In the genomic region with DNA sequence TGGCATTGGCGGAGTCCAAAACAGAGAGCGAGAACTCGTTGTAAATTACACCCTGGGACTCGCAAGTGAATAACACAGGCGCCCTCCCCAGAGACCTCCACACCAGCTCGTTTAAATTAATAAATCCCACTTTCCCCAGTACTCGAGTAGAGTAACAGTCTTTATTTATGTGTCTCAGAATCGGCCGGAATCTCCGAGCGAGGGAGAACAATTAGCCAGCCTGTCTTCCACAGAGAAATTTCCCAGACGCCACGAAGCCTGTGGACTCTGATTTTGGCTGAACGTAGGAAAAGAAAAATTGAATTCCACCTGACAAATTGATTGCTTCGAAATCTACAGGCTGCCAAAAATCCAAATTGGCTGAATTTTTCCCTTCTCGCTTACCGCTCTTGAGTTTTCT, we compare ENCODE assay signal across 12 mouse cellular contexts.
DNase-seq lines count a peak whose midpoint lies in the region; ATAC-seq and TF ChIP-seq lines count a peak whose summit lies in the region.
"Had no signal": no experiment of that assay in that cellular context is flagged by ENCODE, and none has a peak within 500 bp of the region (broad histone marks: within the 10 kb centered on the region; RNA-seq: fewer than 3 reads in every experiment).

No protein-coding gene starts in this region.

- H3K9me3 ChIP-seq in hindbrain, embryonic 15.5 days, result no peaks in the 10 kb centered on the region
- no peaks in the 10 kb centered on the region for H3K9me3 ChIP-seq in hindbrain, embryonic 12.5 days (replicated peaks)
- H3K9me3 ChIP-seq in stomach, embryonic 14.5 days (ENCODE audit: control insufficient read depth, low read depth, low read length), result no peaks in the 10 kb centered on the region
- no peaks in the 10 kb centered on the region for H3K9me3 ChIP-seq in stomach, postnatal 0 days (ENCODE audit: control insufficient read depth, low read length)

- no peak for TF ChIP-seq EP300 in stomach, postnatal 0 days (optimal IDR thresholded peaks at IDR 0.05)

- peak overlapping the region; percentile 38 for H3K4me2 ChIP-seq in hindbrain, embryonic 15.5 days
- H3K4me2 ChIP-seq in hindbrain, embryonic 12.5 days (replicated peaks), result no peak overlapping the region; the same call in 1 of the 2 replicates
- peak overlapping the region; percentile 12; the same call in 1 of the 2 replicates for H3K4me2 ChIP-seq in stomach, embryonic 14.5 days (replicated peaks; ENCODE audit: low read depth, low read length)
- H3K4me2 ChIP-seq in stomach, postnatal 0 days (replicated peaks; ENCODE audit: low read depth), result no peak overlapping the region

- ATAC-seq in hindbrain, embryonic 15.5 days (ENCODE audit: low FRiP score, low read depth), result no peak
- ATAC-seq in hindbrain, embryonic 12.5 days (ENCODE audit: low FRiP score), result no peak
- ATAC-seq in stomach, embryonic 14.5 days (ENCODE audit: insufficient number of reproducible peaks, insufficient read depth, low FRiP score, low read depth), result no peak
- ATAC-seq in stomach, postnatal 0 days (ENCODE audit: low FRiP score, low TSS enrichment), result no peak
- no peak for ATAC-seq in CD4-positive, CD25-positive, alpha-beta regulatory T cell, adult 4 months

- peaks cover 27% of the 10 kb centered on the region for H3K4me1 ChIP-seq in hindbrain, embryonic 15.5 days (replicated peaks)
- peaks cover 21% of the 10 kb centered on the region for H3K4me1 ChIP-seq in hindbrain, embryonic 12.5 days
- peaks cover 14% of the 10 kb centered on the region for H3K4me1 ChIP-seq in stomach, embryonic 14.5 days (ENCODE audit: control insufficient read depth, insufficient read depth, low read length)
- no peaks in the 10 kb centered on the region for H3K4me1 ChIP-seq in stomach, postnatal 0 days (replicated peaks; ENCODE audit: control insufficient read depth, insufficient read depth)

- WGBS in hindbrain, embryonic 15.5 days, result 40% methylated on average over 17 of the region's 17 CpGs
- 60% methylated on average over 17 of the region's 17 CpGs for WGBS in hindbrain, embryonic 12.5 days
- 31% methylated on average over 17 of the region's 17 CpGs for WGBS in stomach, embryonic 14.5 days
- 37% methylated on average over 17 of the region's 17 CpGs for WGBS in stomach, postnatal 0 days

- H3K36me3 ChIP-seq in hindbrain, embryonic 15.5 days, result no peaks in the 10 kb centered on the region
- no peaks in the 10 kb centered on the region for H3K36me3 ChIP-seq in hindbrain, embryonic 12.5 days
- H3K36me3 ChIP-seq in stomach, embryonic 14.5 days (ENCODE audit: control insufficient read depth, insufficient read depth, low read length), result no peaks in the 10 kb centered on the region
- H3K36me3 ChIP-seq in stomach, postnatal 0 days (ENCODE audit: control insufficient read depth, insufficient read depth, low read length), result no peaks in the 10 kb centered on the region

- no peaks in the 10 kb centered on the region for H3K27me3 ChIP-seq in hindbrain, embryonic 15.5 days
- no peaks in the 10 kb centered on the region for H3K27me3 ChIP-seq in hindbrain, embryonic 12.5 days
- H3K27me3 ChIP-seq in stomach, embryonic 14.5 days (ENCODE audit: control insufficient read depth, insufficient read depth, low read length), result no peaks in the 10 kb centered on the region
- H3K27me3 ChIP-seq in stomach, postnatal 0 days (ENCODE audit: control insufficient read depth, insufficient read depth, low read length), result no peaks in the 10 kb centered on the region
- H3K27me3 ChIP-seq: CH12.LX had no signal

- no peak overlapping the region for H3K4me3 ChIP-seq in hindbrain, embryonic 15.5 days
- H3K4me3 ChIP-seq in hindbrain, embryonic 12.5 days, result no peak overlapping the region
- no peak overlapping the region for H3K4me3 ChIP-seq in stomach, embryonic 14.5 days (ENCODE audit: low read depth, low read length)
- H3K4me3 ChIP-seq in stomach, postnatal 0 days (ENCODE audit: low read depth, low read length), result no peak overlapping the region

- TF ChIP-seq CTCF in stomach, postnatal 0 days (IDR thresholded peaks at IDR 0.05; ENCODE audit: low read depth), result no peak

- DNase-seq in stomach, postnatal 0 days (ENCODE audit: low spot score), result no peak
- DNase-seq in mesoderm, embryonic 11.5 days (ENCODE audit: low read depth, low spot score), result peak; percentile 44
- no peak for DNase-seq in layer of hippocampus, postnatal 14 days (ENCODE audit: low spot score in 2 of 2)
- DNase-seq: adrenal gland, postnatal 10 days; heart, adult 18-20 months; heart, postnatal 14 days; lung, adult 18-20 months had no signal

- no peak overlapping the region for H3K9ac ChIP-seq in hindbrain, embryonic 15.5 days
- H3K9ac ChIP-seq in hindbrain, embryonic 12.5 days, result no peak overlapping the region
- H3K9ac ChIP-seq in stomach, embryonic 14.5 days (replicated peaks; ENCODE audit: low read depth, low read length), result no peak overlapping the region
- H3K9ac ChIP-seq in stomach, postnatal 0 days (ENCODE audit: low read length), result no peak overlapping the region

- H3K27ac ChIP-seq in hindbrain, embryonic 15.5 days (replicated peaks), result peak overlapping the region; percentile 22; the same call in 1 of the 2 replicates
- no peak overlapping the region for H3K27ac ChIP-seq in hindbrain, embryonic 12.5 days
- H3K27ac ChIP-seq in stomach, embryonic 14.5 days (ENCODE audit: low read length), result peak overlapping the region; percentile 63; the same call in 1 of the 2 replicates
- H3K27ac ChIP-seq in stomach, postnatal 0 days (replicated peaks), result no peak overlapping the region

Comparison
In these comparisons a context has a peak if more than half of its experiments do, and no peak if none do; other contexts are left out.
1. H3K27ac ChIP-seq: peak in hindbrain, embryonic 15.5 days (single experiment) and stomach, embryonic 14.5 days (single experiment); none in hindbrain, embryonic 12.5 days (single experiment) and stomach, postnatal 0 days (single experiment).
2. H3K4me2 ChIP-seq: peak in hindbrain, embryonic 15.5 days (single experiment) and stomach, embryonic 14.5 days (single experiment); none in hindbrain, embryonic 12.5 days (single experiment) and stomach, postnatal 0 days (single experiment).